Mouse (Mus musculus) lung, embryonic 15.5 days (tissue): ENCODE data around the gene 2610528A11Rik. TPM values are rescaled to one million over a fixed set of nuclear protein-coding genes. Genes with fewer than 3 reads are reported as not detected.

Experiments
- ATAC-seq: fragments of 200-750 bp; cut with Nextera tagmentation; 2 replicates; pipeline ENCODE4 v1.8.0; 2017; ENCODE audit warnings: moderate number of reproducible peaks, borderline replicate concordance; ENCODE audit not compliant: low FRiP score, low TSS enrichment; ENCODE audit errors: extremely low read depth
- H3K27ac ChIP-seq: fragments of 300-500 bp; sonication (generic); 2 replicates; pipeline ENCODE4 v1.5.1; 2015; ENCODE audit warnings: moderate library complexity, mild to moderate bottlenecking, inconsistent platforms
- H3K27me3 ChIP-seq: fragments of 300-500 bp; sonication (generic); 2 replicates; pipeline ENCODE4 v1.6.1; 2015; ENCODE audit warnings: inconsistent platforms
- H3K36me3 ChIP-seq: fragments of 300-500 bp; sonication (generic); 2 replicates; pipeline ENCODE4 v1.6.1; 2015; ENCODE audit warnings: inconsistent platforms
- H3K4me1 ChIP-seq: fragments of 300-500 bp; sonication (generic); 2 replicates; pipeline ENCODE4 v1.6.1; 2015; ENCODE audit warnings: inconsistent platforms
- H3K4me2 ChIP-seq: fragments of 300-500 bp; sonication (generic); 2 replicates; pipeline ENCODE4 v1.6.1; 2015; ENCODE audit warnings: inconsistent platforms, mild to moderate bottlenecking, moderate library complexity
- H3K4me3 ChIP-seq: fragments of 300-500 bp; sonication (generic); 2 replicates; pipeline ENCODE4 v1.5.1; 2015; ENCODE audit warnings: mild to moderate bottlenecking, inconsistent platforms
- H3K9ac ChIP-seq: fragments of 300-500 bp; sonication (generic); 2 replicates; pipeline ENCODE4 v1.6.1; 2015; ENCODE audit warnings: inconsistent platforms
- H3K9me3 ChIP-seq: fragments of 300-500 bp; sonication (generic); 2 replicates; pipeline ENCODE4 v1.6.1; 2016; ENCODE audit warnings: inconsistent platforms
- WGBS: fragments of 180-500 bp; shearing (Covaris S2); methylation state at CpG from one replicate; pipeline ENCODE4 v1.1.7; 2015; 5-methylcytosine and 5-hydroxymethylcytosine counted together
- polyA plus RNA-seq: library from polyadenylated mRNA; unstranded; fragments of >200 nt; fragmentation: Nextera tagmentation; extraction: Ambion mirVana; gene quantifications from 2 replicates; pipeline ENCODE4 v1.2.1, GENCODE M21; 2015

The 2610528A11Rik gene
- polyA plus RNA-seq, 1 experiment from 2014 or later, result 1.4 TPM

- Histone ChIP-seq H3K36me3 (no peaks in the 10 kb centered on the region), H3K9me3 (no peaks in the 10 kb centered on the region), H3K27me3 (no peaks in the 10 kb centered on the region), H3K4me3 (no peak overlapping the region), H3K27ac (no peak overlapping the region), H3K9ac (no peak overlapping the region), H3K4me2 (no peak overlapping the region), H3K4me1 (no peaks in the 10 kb centered on the region)
- WGBS, result 87% methylated on average over 7 of the region's 7 CpGs
- ATAC-seq, result no peak
Measured at GRCm38 (mm10) chr14:37112931-37113330, 891 bp downstream of the 2610528A11Rik start.

GRCm38 (mm10) chr14:37111371-37111770 lies 2.5 kb downstream of the 2610528A11Rik start:
- H3K27me3 ChIP-seq, result no peaks in the 10 kb centered on the region
- no peak overlapping the region for H3K9ac ChIP-seq
- H3K4me2 ChIP-seq, result no peak overlapping the region
- H3K4me1 ChIP-seq, result no peaks in the 10 kb centered on the region
- no peak overlapping the region for H3K27ac ChIP-seq
- H3K9me3 ChIP-seq, result no peaks in the 10 kb centered on the region
- no peak for ATAC-seq
- H3K36me3 ChIP-seq, result no peaks in the 10 kb centered on the region
- H3K4me3 ChIP-seq, result no peak overlapping the region

DNA sequence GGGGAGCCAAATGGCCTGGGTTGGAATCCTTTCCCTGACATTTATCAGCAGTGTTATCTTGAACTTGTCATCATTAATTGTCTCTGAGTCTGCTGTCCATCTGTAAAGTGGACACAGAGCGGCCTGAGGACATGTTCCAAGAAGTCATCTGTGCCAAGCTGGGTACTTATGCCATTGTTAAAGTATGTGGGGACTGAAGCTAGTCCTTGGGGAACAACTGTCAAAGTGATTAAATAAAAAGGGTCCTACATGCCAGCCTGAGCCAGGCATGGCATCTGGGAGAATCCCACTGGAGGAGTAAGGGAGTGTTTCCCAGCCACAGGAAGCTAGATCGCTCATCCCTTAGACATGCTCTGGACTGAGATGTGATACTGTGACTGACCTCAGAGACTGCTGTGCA lies 3.4 kb downstream of the 2610528A11Rik start:
- H3K4me3 ChIP-seq, result no peak overlapping the region
- no peaks in the 10 kb centered on the region for H3K4me1 ChIP-seq
- no peak overlapping the region for H3K4me2 ChIP-seq
- no peaks in the 10 kb centered on the region for H3K27me3 ChIP-seq
- H3K27ac ChIP-seq, result no peak overlapping the region
- ATAC-seq, result no peak
- no peaks in the 10 kb centered on the region for H3K9me3 ChIP-seq
- H3K9ac ChIP-seq, result no peak overlapping the region
- 77% methylated on average over 2 of the region's 2 CpGs for WGBS
- H3K36me3 ChIP-seq, result no peaks in the 10 kb centered on the region

GRCm38 (mm10) chr14:37109975-37110374 lies 3.8 kb downstream of the 2610528A11Rik start:
- Histone ChIP-seq H3K4me3 (no peak overlapping the region), H3K9me3 (no peaks in the 10 kb centered on the region), H3K36me3 (no peaks in the 10 kb centered on the region), H3K4me2 (no peak overlapping the region), H3K9ac (no peak overlapping the region), H3K4me1 (no peaks in the 10 kb centered on the region), H3K27me3 (no peaks in the 10 kb centered on the region), H3K27ac (no peak overlapping the region)
- ATAC-seq, result no peak
- 40% methylated on average over 9 of the region's 9 CpGs for WGBS

GRCm38 (mm10) chr14:37109460-37109859 lies 4.4 kb downstream of the 2610528A11Rik start:
- no peaks in the 10 kb centered on the region for H3K27me3 ChIP-seq
- H3K4me1 ChIP-seq, result no peaks in the 10 kb centered on the region
- no peaks in the 10 kb centered on the region for H3K9me3 ChIP-seq
- H3K27ac ChIP-seq, result no peak overlapping the region
- H3K4me2 ChIP-seq, result no peak overlapping the region
- no peaks in the 10 kb centered on the region for H3K36me3 ChIP-seq
- no peak overlapping the region for H3K9ac ChIP-seq
- WGBS, result 68% methylated on average over 8 of the region's 8 CpGs
- no peak for ATAC-seq
- H3K4me3 ChIP-seq, result no peak overlapping the region

GRCm38 (mm10) chr14:37105846-37106245 lies 8.0 kb downstream of the 2610528A11Rik start:
- Histone ChIP-seq H3K9ac (no peak overlapping the region), H3K27me3 (no peaks in the 10 kb centered on the region), H3K27ac (no peak overlapping the region), H3K4me3 (no peak overlapping the region), H3K4me2 (no peak overlapping the region), H3K9me3 (no peaks in the 10 kb centered on the region), H3K4me1 (no peaks in the 10 kb centered on the region), H3K36me3 (no peaks in the 10 kb centered on the region)
- ATAC-seq, result no peak
- 15% methylated on average over 7 of the region's 7 CpGs for WGBS

DNA sequence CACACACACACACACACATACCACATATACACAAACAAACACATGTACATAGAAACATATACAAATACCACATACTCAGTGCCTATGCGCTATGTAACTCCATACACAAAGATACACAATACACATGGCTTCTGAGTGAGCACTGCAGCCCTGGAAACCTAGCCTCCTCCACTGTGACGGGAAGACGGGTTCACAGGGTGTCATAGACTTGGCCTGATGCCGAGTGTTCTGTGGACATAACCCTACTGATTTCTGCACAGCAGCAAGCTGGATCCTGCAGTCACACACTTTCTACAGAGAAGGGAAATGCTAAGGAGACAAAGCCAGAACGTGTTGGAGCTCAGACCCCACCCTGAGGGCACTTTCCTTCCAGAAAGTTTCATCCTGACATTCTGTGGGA lies 9.1 kb downstream of the 2610528A11Rik start:
- ATAC-seq, result peak; percentile 49; the same call in 1 of the 2 replicates
- H3K27ac ChIP-seq, result no peak overlapping the region
- H3K4me2 ChIP-seq, result no peak overlapping the region
- H3K4me3 ChIP-seq, result no peak overlapping the region
- 31% methylated on average over 5 of the region's 5 CpGs for WGBS
- H3K9ac ChIP-seq, result no peak overlapping the region
- no peaks in the 10 kb centered on the region for H3K27me3 ChIP-seq
- H3K4me1 ChIP-seq, result no peaks in the 10 kb centered on the region
- no peaks in the 10 kb centered on the region for H3K36me3 ChIP-seq
- no peaks in the 10 kb centered on the region for H3K9me3 ChIP-seq

- H3K36me3 ChIP-seq, result no peaks in the 10 kb centered on the region
- no peak overlapping the region for H3K4me3 ChIP-seq
- H3K27me3 ChIP-seq, result peaks cover 22% of the 10 kb centered on the region
- peaks cover 6% of the 10 kb centered on the region; the same call in 1 of the 2 replicates for H3K4me1 ChIP-seq
- H3K4me2 ChIP-seq, result no peak overlapping the region
- H3K27ac ChIP-seq, result no peak overlapping the region
- WGBS, result 62% methylated on average over 3 of the region's 3 CpGs
- no peak for ATAC-seq
- no peak overlapping the region for H3K9ac ChIP-seq
- H3K9me3 ChIP-seq, result no peaks in the 10 kb centered on the region
Measured at GRCm38 (mm10) chr14:37102484-37102883, 11.3 kb downstream of the 2610528A11Rik start.

GRCm38 (mm10) chr14:37101531-37101930 lies 12.3 kb downstream of the 2610528A11Rik start:
- no peak for ATAC-seq
- H3K9me3 ChIP-seq, result no peaks in the 10 kb centered on the region
- H3K27me3 ChIP-seq, result peaks cover 29% of the 10 kb centered on the region

DNA sequence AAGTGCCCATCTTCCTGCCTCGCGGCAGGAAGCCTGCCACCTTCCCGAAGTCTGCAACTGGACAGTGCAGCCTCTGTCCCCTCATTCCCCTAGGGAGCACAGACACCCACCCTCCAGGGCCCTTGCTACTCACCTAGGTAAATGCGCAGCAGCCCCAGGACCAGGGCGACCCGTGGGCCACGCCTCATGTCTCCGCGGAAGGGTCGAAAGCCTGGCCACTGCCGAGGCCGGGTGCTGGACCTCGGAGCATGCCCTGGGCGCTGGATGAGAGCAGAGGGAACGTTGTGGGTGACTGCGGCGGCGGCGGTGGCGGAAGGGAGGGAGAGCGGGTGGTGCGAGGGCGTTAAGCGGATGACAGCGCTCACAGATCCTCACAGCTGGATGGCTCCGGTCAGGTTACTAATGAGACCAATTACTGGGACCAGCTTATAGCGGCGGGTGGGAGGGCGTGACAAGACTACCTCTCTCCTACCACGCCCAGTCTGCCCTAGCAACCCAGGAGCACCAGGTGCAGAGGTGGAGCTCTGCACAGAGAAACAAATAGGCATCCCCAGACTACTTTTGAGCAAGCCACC lies 15.8 kb downstream of the 2610528A11Rik start, which contains the start of gene Cdhr1:
Gene Cdhr1 (minus strand): TSS at position 392 of the 575 bp plus-strand sequence.
- H3K4me2 ChIP-seq, result peak within 1 kb of the TSS; percentile 41
- ATAC-seq, result no peak
- no peak within 1 kb of the TSS for H3K9ac ChIP-seq
- WGBS, result 1% methylated on average over 30 of the region's 30 CpGs
- no peaks in the 10 kb centered on the region for H3K9me3 ChIP-seq
- peaks cover 29% of the 10 kb centered on the region for H3K27me3 ChIP-seq
- peaks cover 6% of the 10 kb centered on the region; the same call in 1 of the 2 replicates for H3K4me1 ChIP-seq
- H3K36me3 ChIP-seq, result no peaks in the 10 kb centered on the region
- H3K27ac ChIP-seq, result no peak within 1 kb of the TSS
- H3K4me3 ChIP-seq, result 0 out of 2 replicates have a peak within 1 kb of the TSS, but pooled peaks have one; percentile 16

More at GRCm38 (mm10) chr14:37101531-37101930, 12.3 kb downstream of the 2610528A11Rik start:
- Histone ChIP-seq H3K36me3 (no peaks in the 10 kb centered on the region), H3K4me1 (peaks cover 6% of the 10 kb centered on the region; the same call in 1 of the 2 replicates), H3K27ac (no peak overlapping the region), H3K9ac (no peak overlapping the region), H3K4me3 (no peak overlapping the region), H3K4me2 (no peak overlapping the region)
- WGBS, result 53% methylated on average over 5 of the region's 5 CpGs

- H3K36me3 ChIP-seq, result no peaks in the 10 kb centered on the region
- H3K9ac ChIP-seq, result no peak overlapping the region
- ATAC-seq, result no peak
- H3K27ac ChIP-seq, result no peak overlapping the region
- peaks cover 29% of the 10 kb centered on the region for H3K27me3 ChIP-seq
- 74% methylated on average over 4 of the region's 4 CpGs for WGBS
- no peak overlapping the region for H3K4me3 ChIP-seq
- no peak overlapping the region for H3K4me2 ChIP-seq
- no peaks in the 10 kb centered on the region for H3K9me3 ChIP-seq
- H3K4me1 ChIP-seq, result peaks cover 6% of the 10 kb centered on the region; the same call in 1 of the 2 replicates
Measured at GRCm38 (mm10) chr14:37095556-37095955, 18.3 kb downstream of the 2610528A11Rik start.

DNA sequence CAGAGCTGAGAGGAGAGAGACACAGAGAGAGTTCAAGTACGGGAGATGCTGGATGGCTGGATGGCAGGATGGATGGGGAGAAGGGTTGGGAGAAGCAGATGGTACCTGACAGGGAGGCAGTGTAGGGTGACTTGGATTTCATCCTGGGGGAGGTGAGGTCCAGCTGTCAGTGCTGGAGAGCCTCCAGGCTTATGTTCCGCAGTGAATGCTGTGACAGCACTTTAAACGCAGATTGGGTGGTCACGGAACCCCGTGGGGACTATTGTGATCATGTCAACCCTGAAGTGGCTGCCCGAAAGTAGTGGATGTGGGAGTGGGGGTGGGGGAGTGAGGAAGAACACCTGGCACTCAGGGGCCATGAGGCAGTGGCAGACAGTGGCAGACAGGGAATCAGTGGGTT lies 19.4 kb downstream of the 2610528A11Rik start:
- 58% methylated on average over 6 of the region's 6 CpGs for WGBS
- Histone ChIP-seq H3K27me3 (peaks cover 26% of the 10 kb centered on the region), H3K9me3 (no peaks in the 10 kb centered on the region), H3K4me2 (no peak overlapping the region), H3K36me3 (no peaks in the 10 kb centered on the region), H3K27ac (no peak overlapping the region), H3K9ac (no peak overlapping the region), H3K4me1 (peaks cover 6% of the 10 kb centered on the region; the same call in 1 of the 2 replicates), H3K4me3 (no peak overlapping the region)
- no peak for ATAC-seq
